Mouse (Mus musculus) cortical plate, adult 2 months (tissue): ENCODE measurements around the gene B4gat1.

Source experiments
- CTCF ChIP-seq: fragments of 200-500 bp; IDR thresholded peaks from 2 replicates; pipeline ENCODE4 v1.5.1; 2011; ENCODE audit warnings: mild to moderate bottlenecking, control low read depth, low read length; ENCODE audit not compliant: insufficient read depth; ENCODE audit errors: extremely low read depth
- POLR2A ChIP-seq: fragments of 200-500 bp; IDR thresholded peaks from 2 replicates; pipeline ENCODE4 v1.6.1; 2011; ENCODE audit warnings: mild to moderate bottlenecking, low read length, control low read depth; ENCODE audit not compliant: insufficient read depth; ENCODE audit errors: extremely low read depth

GRCm38 (mm10) chr19:5089324-5089723, 50.7 kb downstream of the B4gat1 start:
- TF ChIP-seq POLR2A (no peak), CTCF (no peak)
